Mouse (Mus musculus): ENCODE data around the gene Aqp2. TPM values are rescaled to one million over a fixed set of nuclear protein-coding genes. Genes with fewer than 3 reads are reported as not detected.

The Aqp2 gene
- total and polyA plus RNA-seq, 2 experiments from 2014 or later = not detected

- Histone ChIP-seq H3K9ac (replicated peaks; ENCODE audit: low read depth, low read length) (no peak overlapping the region), H3K27me3 (ENCODE audit: control insufficient read depth, insufficient read depth, low read length) (peaks cover 35% of the 10 kb centered on the region), H3K4me2 (ENCODE audit: low read depth, low read length) (no peak overlapping the region), H3K9me3 (replicated peaks; ENCODE audit: control insufficient read depth, low read length) (no peaks in the 10 kb centered on the region), H3K27ac (ENCODE audit: low read depth) (no peak overlapping the region), H3K4me3 (ENCODE audit: low read depth, low read length) (no peak overlapping the region), H3K36me3 (replicated peaks; ENCODE audit: control insufficient read depth, insufficient read depth, low read length) (no peaks in the 10 kb centered on the region), H3K4me1 (ENCODE audit: control insufficient read depth, insufficient read depth) (no peaks in the 10 kb centered on the region)
- DNase-seq (ENCODE audit: low spot score) (no peak), ATAC-seq (ENCODE audit: insufficient read depth, low read depth) (no peak)
- no peak for TF ChIP-seq EP300 (IDR thresholded peaks at IDR 0.05; ENCODE audit: low read depth)
- TF ChIP-seq CTCF (IDR thresholded peaks at IDR 0.05; ENCODE audit: low read depth) = no peak
- 76% methylated on average over 17 of the region's 17 CpGs for WGBS
Measured at GRCm38 (mm10) chr15:99602206-99602820, 23.5 kb downstream of the Aqp2 start.

GRCm38 (mm10) chr15:99603216-99603615, 24.4 kb downstream of the Aqp2 start:
- no peak overlapping the region for H3K27ac ChIP-seq (ENCODE audit: low read depth)
- H3K27me3 ChIP-seq (ENCODE audit: control insufficient read depth, insufficient read depth, low read length) = peaks cover 28% of the 10 kb centered on the region
- H3K9me3 ChIP-seq (replicated peaks; ENCODE audit: control insufficient read depth, low read length) = no peaks in the 10 kb centered on the region
- H3K4me1 ChIP-seq (ENCODE audit: control insufficient read depth, insufficient read depth) = no peaks in the 10 kb centered on the region
- H3K36me3 ChIP-seq (replicated peaks; ENCODE audit: control insufficient read depth, insufficient read depth, low read length) = no peaks in the 10 kb centered on the region
- WGBS = 67% methylated on average over 7 of the region's 7 CpGs
- ATAC-seq (ENCODE audit: insufficient read depth, low read depth) = no peak
- H3K9ac ChIP-seq (replicated peaks; ENCODE audit: low read depth, low read length) = no peak overlapping the region
- no peak overlapping the region for H3K4me3 ChIP-seq (ENCODE audit: low read depth, low read length)
- no peak for DNase-seq (ENCODE audit: low spot score)
- no peak for TF ChIP-seq EP300 (IDR thresholded peaks at IDR 0.05; ENCODE audit: low read depth)
- no peak for TF ChIP-seq CTCF (IDR thresholded peaks at IDR 0.05; ENCODE audit: low read depth)
- H3K4me2 ChIP-seq (ENCODE audit: low read depth, low read length) = no peak overlapping the region

- Histone ChIP-seq H3K4me3 (ENCODE audit: low read depth, low read length) (no peak overlapping the region), H3K27me3 (ENCODE audit: control insufficient read depth, insufficient read depth, low read length) (peaks cover 16% of the 10 kb centered on the region), H3K9me3 (replicated peaks; ENCODE audit: control insufficient read depth, low read length) (no peaks in the 10 kb centered on the region), H3K27ac (ENCODE audit: low read depth) (no peak overlapping the region), H3K36me3 (replicated peaks; ENCODE audit: control insufficient read depth, insufficient read depth, low read length) (no peaks in the 10 kb centered on the region), H3K4me2 (ENCODE audit: low read depth, low read length) (no peak overlapping the region), H3K4me1 (ENCODE audit: control insufficient read depth, insufficient read depth) (no peaks in the 10 kb centered on the region), H3K9ac (replicated peaks; ENCODE audit: low read depth, low read length) (no peak overlapping the region)
- no peak for ATAC-seq (ENCODE audit: insufficient read depth, low read depth)
- no peak for DNase-seq (ENCODE audit: low spot score)
- 66% methylated on average over 3 of the region's 3 CpGs for WGBS
- TF ChIP-seq CTCF (IDR thresholded peaks at IDR 0.05; ENCODE audit: low read depth) = no peak
- TF ChIP-seq EP300 (IDR thresholded peaks at IDR 0.05; ENCODE audit: low read depth) = no peak
Measured at GRCm38 (mm10) chr15:99605595-99605994, 26.7 kb downstream of the Aqp2 start.

- Histone ChIP-seq H3K4me1 (ENCODE audit: control insufficient read depth, insufficient read depth) (no peaks in the 10 kb centered on the region), H3K27me3 (ENCODE audit: control insufficient read depth, insufficient read depth, low read length) (0 out of 2 replicates have a peak, but pooled peaks cover 13% of the 10 kb centered on the region), H3K9ac (replicated peaks; ENCODE audit: low read depth, low read length) (no peak overlapping the region), H3K4me3 (ENCODE audit: low read depth, low read length) (no peak overlapping the region), H3K27ac (ENCODE audit: low read depth) (no peak overlapping the region), H3K4me2 (ENCODE audit: low read depth, low read length) (no peak overlapping the region), H3K36me3 (replicated peaks; ENCODE audit: control insufficient read depth, insufficient read depth, low read length) (no peaks in the 10 kb centered on the region), H3K9me3 (replicated peaks; ENCODE audit: control insufficient read depth, low read length) (no peaks in the 10 kb centered on the region)
- WGBS = 36% methylated on average over 5 of the region's 5 CpGs
- DNase-seq (ENCODE audit: low spot score) = no peak
- ATAC-seq (ENCODE audit: insufficient read depth, low read depth) = no peak
- no peak for TF ChIP-seq EP300 (IDR thresholded peaks at IDR 0.05; ENCODE audit: low read depth)
- no peak for TF ChIP-seq CTCF (IDR thresholded peaks at IDR 0.05; ENCODE audit: low read depth)
Measured at GRCm38 (mm10) chr15:99606515-99606914, 27.7 kb downstream of the Aqp2 start.

GRCm38 (mm10) chr15:99607388-99608113, 28.7 kb downstream of the Aqp2 start:
- Histone ChIP-seq H3K4me2 (ENCODE audit: low read depth, low read length) (no peak overlapping the region), H3K27ac (ENCODE audit: low read depth) (no peak overlapping the region), H3K27me3 (ENCODE audit: control insufficient read depth, insufficient read depth, low read length) (0 out of 2 replicates have a peak, but pooled peaks cover 18% of the 10 kb centered on the region), H3K9ac (replicated peaks; ENCODE audit: low read depth, low read length) (no peak overlapping the region), H3K36me3 (replicated peaks; ENCODE audit: control insufficient read depth, insufficient read depth, low read length) (no peaks in the 10 kb centered on the region), H3K4me1 (ENCODE audit: control insufficient read depth, insufficient read depth) (no peaks in the 10 kb centered on the region), H3K9me3 (replicated peaks; ENCODE audit: control insufficient read depth, low read length) (peaks cover 2% of the 10 kb centered on the region; the same call in 1 of the 2 replicates), H3K4me3 (ENCODE audit: low read depth, low read length) (no peak overlapping the region)
- no peak for TF ChIP-seq CTCF (IDR thresholded peaks at IDR 0.05; ENCODE audit: low read depth)
- TF ChIP-seq EP300 (IDR thresholded peaks at IDR 0.05; ENCODE audit: low read depth) = no peak
- ATAC-seq (ENCODE audit: insufficient read depth, low read depth) (no peak), DNase-seq (ENCODE audit: low spot score) (no peak)
- 44% methylated on average over 10 of the region's 10 CpGs for WGBS
